Mouse (Mus musculus) cerebellum, adult 8-10 months (tissue): ENCODE data around the gene Trim3.

ENCODE experiments used
- DNase-seq: peaks from one replicate; pipeline ENCODE4 v3.0.0; 2022

Gene Trim3

DNA sequence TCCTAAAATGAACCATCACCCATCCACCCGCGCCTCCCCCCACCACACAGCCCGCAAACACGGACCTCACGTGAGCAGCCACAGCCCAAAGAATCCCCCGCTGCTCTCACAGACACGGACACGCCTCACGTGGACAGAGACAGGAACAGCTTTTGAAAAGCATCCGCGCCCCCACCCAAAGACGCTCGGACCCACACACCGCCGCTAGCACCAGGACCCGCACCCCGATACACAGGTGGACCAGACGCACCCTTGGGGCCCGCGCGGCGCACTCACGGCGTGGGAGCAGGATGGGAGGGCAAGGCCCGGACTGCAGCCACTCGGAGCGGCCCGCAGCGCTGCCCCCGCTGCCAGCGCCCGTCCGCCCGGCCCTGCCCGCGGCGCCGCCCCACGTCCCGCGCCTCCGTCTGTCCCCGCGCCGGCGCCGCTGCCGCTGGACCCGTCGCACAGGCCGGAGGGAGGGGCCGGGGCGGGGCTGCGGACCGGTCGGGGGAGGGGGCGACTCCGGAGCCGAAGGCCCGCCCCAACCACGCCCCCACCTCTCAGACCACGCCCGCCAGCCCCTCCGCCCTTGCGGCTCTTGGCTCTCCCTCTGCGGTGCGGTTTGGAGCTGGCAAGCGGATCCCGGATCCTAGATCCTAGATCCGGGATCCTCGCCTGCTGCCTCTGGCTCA lies at the start of gene Trim3:
TSS of gene Trim3 (minus strand) at position 445 of the 674 bp plus-strand sequence.
- DNase-seq, result peak; percentile 92

DNA sequence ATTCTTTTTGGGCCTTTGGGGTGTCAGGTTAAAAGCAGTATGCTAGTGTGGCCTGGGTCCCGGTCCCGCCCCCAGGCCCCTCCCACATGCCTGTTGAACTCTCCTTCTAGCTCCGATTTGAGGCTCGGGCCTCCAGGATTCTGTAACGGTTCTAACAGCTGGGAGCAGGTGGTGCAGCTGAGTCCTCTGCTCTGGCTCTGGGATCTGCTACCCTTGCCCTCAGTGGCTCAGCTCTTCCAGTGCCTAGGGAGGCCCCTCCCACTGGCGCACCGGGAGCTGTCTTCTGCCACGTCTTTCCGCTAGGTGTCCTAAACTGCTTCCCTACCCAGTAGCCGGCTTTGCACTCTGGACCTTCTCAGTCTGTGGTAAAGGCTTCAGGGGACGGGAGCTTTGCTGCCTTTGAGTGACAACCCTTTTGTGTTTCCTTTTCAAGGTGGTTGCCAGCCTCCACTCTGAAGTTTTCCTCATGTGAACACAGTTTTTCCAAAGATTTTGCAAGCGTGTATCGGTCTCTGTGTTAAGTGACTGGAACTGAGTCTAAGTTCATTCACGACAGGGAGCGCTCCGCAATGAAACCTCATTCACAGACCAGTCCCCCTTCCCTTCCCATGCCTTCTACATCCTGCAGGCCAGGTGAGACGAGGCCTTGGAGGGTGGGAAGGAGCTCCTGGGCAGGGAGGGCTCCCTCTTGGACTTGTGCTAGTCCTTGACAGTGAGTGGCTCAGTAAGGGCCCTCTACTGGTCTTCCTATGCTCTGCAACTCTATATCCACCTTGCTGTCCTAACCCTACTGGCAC lies 17.5 kb upstream of the Trim3 start, which contains the start of gene Dnhd1:
TSS of gene Dnhd1 (plus strand) at position 189 of the 797 bp plus-strand sequence.
- DNase-seq, result peak; percentile 68

GRCm38 (mm10) chr7:105641936-105642335 lies 8.6 kb upstream of the Trim3 start:
- DNase-seq, result peak; percentile 20

- DNase-seq, result no peak
Observed at GRCm38 (mm10) chr7:105640894-105641255, 7.5 kb upstream of the Trim3 start.

DNA sequence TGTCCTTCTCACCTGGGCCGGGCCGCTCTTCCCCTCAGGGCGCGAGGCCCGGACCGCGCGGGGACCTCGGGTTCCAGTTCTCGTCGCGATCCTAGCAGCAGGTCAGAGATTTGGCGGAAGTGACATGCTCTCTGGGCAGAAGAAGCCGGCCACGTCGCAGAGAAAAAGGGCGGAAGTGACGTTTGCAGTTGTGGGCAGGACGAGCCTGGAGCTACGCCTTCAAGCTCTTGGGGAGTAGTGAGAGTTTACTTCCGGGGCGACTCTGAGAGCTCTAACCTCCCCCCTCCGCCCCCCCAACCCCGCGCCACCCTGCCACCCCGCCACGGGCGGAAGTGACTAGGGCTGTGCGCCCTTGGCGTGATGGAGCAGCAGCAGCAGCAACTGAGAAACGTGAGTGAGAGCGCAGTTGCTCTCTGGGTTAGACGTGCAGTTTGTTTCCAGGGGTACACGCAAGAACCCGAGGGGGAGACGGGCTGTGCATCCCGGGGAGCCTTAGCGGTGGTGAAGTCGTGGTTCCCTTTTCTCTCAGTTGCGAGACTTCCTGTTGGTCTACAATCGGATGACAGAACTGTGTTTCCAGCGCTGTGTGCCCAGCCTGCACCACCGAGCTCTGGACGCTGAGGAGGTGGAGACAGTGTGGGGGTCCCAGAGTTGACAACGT lies 7.0 kb upstream of the Trim3 start, which contains the start of the genes Arfip2 and Gm45799:
TSS of gene Arfip2 (minus strand) at position 184 of the 661 bp plus-strand sequence.
TSS of gene Gm45799 (plus strand) at position 320 of the 661 bp plus-strand sequence.
- DNase-seq, result peak; percentile 95

GRCm38 (mm10) chr7:105639756-105640155 lies 6.4 kb upstream of the Trim3 start, which contains the start of gene Timm10b:
TSS of gene Timm10b (plus strand) at chr7:105640056.
- DNase-seq, result no peak

DNA sequence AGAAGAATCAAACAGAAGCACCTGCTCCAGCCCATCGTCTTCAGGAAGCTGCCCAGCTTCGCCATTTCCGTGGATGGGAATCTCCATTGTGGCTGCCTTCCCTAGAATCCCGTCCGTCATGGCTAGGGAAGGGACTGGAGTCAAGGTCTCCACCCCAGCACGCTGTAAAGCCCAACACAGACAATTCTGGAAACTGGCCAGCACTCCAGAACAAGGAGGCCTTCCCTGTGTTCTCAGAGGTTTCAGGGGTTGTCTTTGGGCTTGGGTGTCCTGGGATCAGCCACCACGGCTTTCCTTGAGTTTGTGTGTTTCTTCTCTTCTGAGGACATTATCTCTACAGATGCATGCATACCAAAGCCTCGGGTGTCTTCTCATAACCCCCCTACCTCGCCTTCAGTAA lies 5.9 kb upstream of the Trim3 start:
- DNase-seq, result peak; percentile 44

DNA sequence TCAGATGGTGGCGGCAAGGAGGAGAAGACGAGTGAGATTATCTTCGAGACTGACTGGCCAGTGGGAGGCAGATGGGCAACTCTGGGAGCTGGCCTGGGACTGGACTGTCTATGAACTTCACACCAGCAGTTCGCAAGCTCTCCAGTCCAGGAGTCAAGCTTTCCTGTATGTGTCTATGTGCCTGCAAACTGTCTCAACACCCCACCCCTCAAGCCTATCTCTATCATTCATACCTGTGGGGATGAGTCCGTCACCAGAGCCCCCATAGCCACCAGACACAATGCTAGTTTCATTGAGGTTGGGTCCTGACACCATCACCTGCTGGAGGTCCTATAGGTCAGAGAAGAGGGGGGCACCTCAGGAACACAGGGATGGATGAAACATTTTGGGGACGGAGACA lies 5.4 kb upstream of the Trim3 start:
- peak; percentile 25 for DNase-seq

GRCm38 (mm10) chr7:105635726-105636125 lies 2.4 kb upstream of the Trim3 start:
- peak; percentile 19 for DNase-seq

- DNase-seq, result no peak
Observed at GRCm38 (mm10) chr7:105634272-105634920, 1.0 kb upstream of the Trim3 start.

DNA sequence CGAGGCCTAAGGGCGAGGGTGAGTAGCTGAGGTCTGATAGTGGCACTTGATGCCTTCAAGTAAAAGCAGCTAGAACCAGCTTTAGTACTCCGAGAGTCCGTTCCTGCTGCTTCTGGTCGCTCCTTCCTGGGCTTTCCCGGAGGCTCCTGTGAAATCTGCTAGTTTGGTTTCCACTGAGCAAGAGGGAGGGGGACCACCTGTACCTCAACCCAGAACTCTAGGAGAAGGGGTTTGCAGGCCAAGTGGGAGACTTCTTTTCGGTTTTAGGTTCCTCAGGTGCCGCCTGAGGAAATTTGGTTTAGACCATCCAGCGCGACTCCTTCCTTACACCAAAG lies 397 bp upstream of the Trim3 start:
- no peak for DNase-seq

- peak; percentile 75 for DNase-seq
Observed at GRCm38 (mm10) chr7:105632551-105632972, 809 bp downstream of the Trim3 start.

GRCm38 (mm10) chr7:105628633-105629032 lies 4.7 kb downstream of the Trim3 start:
- no peak for DNase-seq

DNA sequence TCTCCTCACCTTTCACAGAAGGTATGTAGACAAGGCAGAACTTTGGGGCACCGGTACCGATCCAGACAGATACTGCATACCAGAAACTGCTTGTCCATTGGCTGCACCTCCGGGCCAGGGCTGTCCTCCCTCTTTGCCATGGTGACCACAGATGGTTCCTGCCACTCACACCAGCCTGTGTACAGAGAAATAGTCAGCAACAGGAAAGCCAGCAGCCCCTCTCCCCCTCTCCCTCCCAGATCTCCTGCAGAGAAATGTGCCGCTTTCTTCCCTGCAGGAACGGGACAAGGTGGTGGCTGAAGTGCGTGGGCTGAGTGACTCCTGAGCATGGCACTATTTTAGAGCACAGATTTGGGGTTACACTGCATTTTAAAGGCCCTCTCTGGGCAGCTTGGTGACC lies 8.0 kb downstream of the Trim3 start:
- DNase-seq, result peak; percentile 69

GRCm38 (mm10) chr7:105621646-105622292 lies 11.6 kb downstream of the Trim3 start:
- no peak for DNase-seq

GRCm38 (mm10) chr7:105621053-105621452 lies 12.3 kb downstream of the Trim3 start:
- DNase-seq, result no peak

- no peak for DNase-seq
Observed at GRCm38 (mm10) chr7:105619701-105620100, 13.7 kb downstream of the Trim3 start.

GRCm38 (mm10) chr7:105617810-105618209 lies 15.6 kb downstream of the Trim3 start:
- DNase-seq, result no peak

DNA sequence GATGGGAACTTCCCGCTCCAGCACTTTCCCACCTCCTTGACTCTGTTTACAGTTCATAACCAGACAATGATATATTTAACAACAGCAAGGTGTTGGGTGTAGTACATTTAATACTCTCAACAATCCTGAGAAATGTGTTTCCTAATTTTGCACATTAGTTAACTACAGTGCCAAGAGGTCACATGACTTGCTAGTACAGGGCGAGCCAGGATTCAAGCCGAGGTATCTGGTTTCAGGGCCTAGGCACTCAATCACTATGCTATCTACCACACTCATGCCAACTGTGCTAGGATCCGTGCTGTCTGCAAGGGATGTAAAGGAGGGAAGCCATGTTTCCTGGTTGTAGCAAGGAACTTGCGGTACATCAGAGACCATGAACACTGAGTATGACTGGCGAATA lies 16.8 kb downstream of the Trim3 start:
- no peak for DNase-seq

- no peak for DNase-seq
Observed at GRCm38 (mm10) chr7:105615720-105616119, 17.7 kb downstream of the Trim3 start.

GRCm38 (mm10) chr7:105614400-105614799 lies 19.0 kb downstream of the Trim3 start:
- DNase-seq, result no peak

DNA sequence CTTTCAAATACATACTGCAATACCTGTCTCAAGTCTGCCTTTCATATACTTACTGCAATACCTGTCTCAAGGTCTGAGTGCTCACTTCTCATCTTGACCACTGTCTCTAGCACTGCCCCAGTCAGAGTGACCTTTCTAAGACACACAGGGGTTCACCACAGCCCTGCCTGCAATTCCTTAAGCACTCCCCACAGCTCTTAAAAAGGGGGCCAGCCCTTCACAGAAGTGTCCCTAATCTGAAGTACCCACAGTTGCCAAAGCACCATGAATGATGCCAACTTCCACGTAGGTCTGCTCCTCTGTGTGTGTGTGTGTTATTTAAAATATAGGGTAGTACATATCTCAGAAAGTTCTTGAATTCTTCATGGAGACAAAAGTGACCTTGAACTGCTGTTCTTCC lies 21.6 kb downstream of the Trim3 start:
- DNase-seq, result no peak
